Mouse (Mus musculus) cerebellum, postnatal 14 days (tissue): Measurements from ENCODE around the gene Usp5.
A peak's percentile ranks its signal among the peaks of the same experiment; 100 is the strongest.
"Not testable (repeated sequence)": the region's sequence is repeated elsewhere in the genome, so short reads cannot be mapped to it uniquely, and the experiment has no call there.

Experiments
- DNase-seq, 2 experiments: peaks; one replicate each; pipeline ENCODE4 v3.0.0; 2021; ENCODE audit warnings: mixed read lengths in 2 of 2

The Usp5 gene

DNA sequence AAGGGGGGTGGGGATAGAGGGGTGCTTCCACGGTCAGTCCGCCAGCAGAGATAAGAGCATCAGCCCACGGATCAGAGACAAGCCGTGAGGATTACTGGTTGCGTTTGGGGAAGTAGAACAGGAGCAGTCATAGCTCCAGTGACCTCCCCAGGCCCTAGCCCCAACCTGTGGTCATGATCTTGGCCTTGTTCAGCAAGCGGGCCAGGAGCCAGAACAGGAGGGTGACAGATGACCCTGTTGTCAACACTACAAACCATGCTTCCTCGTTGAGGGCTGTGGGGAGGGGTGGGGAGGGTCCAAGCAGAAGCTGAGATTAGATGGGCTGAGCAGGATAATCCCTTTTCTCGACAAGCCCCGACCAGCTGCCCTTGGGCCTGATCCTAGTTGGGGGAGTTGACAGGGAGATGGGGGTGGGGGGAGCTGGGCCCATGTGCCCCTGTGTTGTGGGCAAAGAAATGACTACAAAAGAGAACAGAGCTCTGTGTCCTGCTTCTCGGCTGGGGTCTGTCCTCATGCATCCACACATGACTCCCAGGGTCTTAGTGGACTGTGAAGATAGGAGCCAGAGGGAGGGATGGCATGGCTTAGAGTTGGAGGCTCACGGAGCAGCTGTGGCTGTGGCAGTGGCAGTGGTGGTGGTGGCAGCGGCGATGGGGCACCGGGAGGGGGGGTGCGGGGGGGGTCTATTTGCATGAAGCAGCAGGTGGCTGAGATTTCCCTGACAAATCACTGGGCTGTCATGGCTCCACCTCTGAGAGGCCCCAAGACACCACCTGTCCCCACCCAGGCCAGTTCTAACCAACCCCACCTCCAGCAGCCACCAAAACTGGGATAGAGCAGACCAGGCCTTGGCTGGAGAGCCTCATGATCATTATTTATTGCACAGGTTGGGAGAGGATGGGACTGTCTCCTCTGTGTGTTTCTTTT is 11.2 kb upstream of the Usp5 start, which contains the start of gene Gnb3:
Gene Gnb3, minus strand, starts transcription at position 35 of the 927 bp plus-strand sequence.
- peak; percentile 36 to 69 for DNase-seq

DNA sequence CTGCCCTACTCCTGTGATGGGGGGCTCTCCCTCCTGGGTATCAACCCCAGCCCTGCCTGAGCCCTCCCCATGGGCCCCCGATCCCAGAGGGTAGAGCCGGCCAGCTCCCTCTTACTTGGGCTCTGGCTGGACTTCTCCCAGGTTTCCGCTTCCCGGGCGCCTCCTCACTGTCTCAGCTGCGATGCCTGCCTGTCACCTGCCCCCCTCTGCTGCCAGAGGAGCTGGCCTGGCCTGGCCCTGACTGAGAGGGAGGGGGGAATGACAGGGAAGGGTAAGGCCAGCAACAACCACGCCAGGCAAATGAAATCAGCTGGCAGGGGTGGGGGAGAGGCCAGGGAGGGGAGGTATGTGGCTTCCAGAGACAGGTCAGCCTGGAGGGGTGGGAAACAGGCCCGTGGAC is 10.5 kb upstream of the Usp5 start:
- DNase-seq, result peak; percentile 39 to 63

DNA sequence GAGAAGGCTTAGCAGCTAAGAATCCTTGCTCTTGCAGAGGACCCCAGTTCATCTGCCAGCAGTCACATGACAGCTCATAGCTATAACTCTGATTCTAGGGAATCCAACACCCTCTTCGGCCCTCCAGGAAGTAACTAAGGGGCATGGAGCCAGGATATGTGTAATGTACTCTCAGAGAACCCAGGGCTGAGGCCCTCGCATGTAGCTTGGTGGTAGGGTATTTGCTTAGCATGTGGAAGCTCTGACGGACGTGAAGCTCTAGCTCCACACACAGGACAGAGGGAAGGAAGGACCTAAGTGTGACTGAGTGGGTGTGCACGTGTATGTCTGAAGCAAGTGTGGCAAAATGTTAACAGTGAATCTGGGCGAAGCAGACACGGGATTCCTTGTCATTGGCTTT is 7.1 kb upstream of the Usp5 start:
- no peak for DNase-seq

DNA sequence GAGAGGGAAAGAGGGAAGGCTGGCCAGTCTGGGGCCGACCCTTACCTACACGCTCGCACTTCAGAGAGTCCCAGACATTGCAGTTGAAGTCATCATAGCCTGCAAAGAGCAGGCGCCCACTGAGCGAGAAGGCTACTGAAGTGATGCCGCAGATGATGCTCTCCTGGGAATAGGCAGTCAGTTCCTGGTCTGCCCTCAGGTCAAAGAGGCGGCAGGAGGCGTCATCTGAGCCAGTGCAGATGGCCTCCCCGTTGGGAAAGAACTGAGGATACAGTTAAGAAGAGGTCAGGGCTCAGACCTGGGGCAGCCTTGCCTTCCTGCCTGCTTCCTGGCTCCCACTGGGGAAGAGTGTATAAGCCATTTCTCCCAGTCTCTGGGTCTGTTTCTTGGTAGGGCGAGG is 6.2 kb upstream of the Usp5 start:
- DNase-seq, result no peak

DNA sequence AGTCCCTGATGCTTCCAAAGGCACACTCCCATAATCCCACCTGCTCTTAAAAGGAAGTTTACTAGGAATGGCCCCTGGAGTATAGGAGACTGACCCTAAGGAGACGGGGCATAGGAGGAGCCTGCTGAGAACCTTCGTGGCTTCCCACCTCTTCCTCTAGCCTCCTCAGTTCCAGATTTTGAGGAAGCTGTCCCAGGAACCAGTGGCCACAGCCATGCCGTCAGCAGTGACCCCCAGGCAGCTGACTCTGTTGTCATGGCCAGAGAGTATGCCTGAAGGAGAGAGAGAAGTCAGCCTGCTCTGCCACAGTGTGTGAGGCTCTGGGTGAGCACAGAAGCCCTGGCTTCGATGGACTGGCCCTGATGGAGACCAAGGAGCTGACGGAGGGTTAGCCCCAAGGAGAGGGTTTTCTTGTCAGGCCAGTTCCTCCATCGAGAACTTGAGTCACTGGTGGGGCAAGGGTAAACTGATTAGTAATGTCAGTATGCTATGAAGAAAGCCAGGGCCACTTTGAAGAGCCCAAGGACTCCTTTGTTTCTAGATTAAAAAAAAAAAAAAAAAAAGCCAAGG is 5.3 kb upstream of the Usp5 start:
- no peak for DNase-seq

DNA sequence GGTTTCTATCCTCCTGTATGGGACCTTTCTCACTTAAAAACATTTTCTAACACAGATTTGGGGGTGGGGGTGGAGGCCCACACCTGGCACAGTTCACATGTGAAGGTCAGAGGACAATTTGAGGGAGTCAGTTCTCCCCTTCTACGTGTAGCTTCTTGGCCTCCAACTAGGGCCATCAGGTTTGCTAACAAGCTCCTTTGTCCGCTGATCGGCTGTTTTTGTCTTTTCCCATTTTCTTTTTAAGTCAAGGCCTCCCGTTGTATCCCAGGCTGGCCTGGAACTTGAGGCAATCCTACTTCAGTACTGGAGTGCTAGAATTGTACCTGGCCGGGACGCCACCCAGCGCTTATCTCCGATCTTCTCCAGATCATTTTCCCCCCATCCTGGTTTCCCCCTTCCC is 2.4 kb upstream of the Usp5 start:
- no peak for DNase-seq

DNA sequence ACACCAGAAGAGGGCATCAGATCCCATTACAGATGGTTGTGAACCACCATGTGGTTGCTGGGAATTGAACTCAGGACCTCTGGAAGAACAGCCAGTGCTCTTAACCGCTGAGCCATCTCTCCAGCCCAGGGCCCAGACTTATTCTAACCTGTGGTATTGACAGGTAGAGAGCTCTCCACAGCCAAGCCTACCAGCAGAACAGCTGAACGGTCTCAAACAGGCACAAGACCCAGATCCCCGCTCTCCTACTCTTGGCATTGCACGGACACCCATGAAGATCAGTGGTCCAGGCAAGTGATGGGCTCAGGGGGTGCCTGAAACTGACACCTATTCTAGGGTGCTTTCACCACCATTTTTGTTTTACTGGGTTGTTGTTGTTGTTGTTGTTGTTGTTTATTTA is 1.9 kb upstream of the Usp5 start:
- DNase-seq, result not testable (repeated sequence)

DNA sequence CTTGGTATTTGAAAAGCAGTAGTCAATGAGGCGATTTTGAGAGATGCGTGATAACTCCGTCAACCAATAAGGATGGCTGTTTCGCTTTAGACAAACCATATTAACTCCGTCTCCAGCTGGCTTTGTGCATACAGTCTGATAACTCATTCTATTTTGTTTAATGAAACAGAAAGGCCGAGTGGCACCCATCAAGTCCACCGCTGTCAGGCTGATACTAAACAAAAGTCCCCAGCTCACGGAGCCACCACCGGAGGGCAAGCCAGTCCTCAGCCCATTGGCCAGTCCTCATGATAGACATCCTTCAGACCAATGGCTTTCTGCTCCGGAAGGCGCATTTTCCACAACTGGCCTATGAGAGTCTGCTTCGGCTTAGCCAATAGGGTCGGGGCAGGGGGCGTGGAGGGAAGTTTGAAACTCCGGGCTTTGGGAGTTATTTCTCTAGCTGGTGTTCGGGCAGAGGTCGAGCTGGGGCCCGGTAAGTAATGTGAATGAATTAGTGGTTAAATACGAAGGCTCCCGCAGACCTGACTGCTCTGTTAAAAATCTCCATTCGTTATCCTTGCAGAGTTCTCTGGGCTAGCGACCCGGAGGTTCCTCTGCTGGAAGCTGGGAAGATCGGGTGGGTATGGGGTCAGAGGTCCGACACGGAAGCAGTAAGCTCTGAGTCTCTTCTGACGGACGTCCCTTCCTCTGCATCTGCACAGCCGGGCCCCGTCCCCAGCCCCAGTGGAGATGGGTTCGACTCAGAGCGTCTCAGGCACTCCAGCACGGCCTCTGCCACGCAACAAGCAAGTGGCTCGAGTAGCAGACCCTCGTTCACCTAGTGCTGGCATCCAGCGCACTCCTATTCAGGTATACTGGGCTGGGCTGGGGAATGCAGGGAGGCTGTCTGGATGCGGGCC is 766 bp upstream of the Usp5 start:
- peak; percentile 92 to 93 for DNase-seq

DNA sequence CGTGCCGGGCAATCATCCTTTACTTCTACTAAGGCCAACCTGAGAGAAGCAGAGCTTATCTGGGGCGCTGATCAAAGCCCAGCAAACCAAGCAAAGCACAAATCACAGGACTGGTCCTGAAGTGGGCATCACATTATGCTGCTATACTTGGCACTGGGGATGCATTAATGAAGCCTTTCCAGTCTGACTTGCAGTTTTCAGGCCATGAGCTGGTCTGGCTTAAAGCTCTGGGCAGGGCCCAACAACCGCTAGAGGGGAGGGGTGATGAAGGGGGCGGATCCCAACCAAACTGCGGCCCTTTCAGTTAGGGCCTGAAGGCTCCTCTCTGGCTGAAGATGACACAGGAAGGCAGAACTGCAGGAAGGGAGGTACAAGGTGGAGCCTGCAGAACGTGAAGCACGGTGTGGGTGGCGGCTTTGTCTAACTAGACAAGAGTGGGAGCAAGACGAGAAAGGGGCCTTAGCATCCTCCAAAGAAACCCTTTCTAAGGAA is 1.1 kb downstream of the Usp5 start:
- DNase-seq, result peak; percentile 39 to 48

DNA sequence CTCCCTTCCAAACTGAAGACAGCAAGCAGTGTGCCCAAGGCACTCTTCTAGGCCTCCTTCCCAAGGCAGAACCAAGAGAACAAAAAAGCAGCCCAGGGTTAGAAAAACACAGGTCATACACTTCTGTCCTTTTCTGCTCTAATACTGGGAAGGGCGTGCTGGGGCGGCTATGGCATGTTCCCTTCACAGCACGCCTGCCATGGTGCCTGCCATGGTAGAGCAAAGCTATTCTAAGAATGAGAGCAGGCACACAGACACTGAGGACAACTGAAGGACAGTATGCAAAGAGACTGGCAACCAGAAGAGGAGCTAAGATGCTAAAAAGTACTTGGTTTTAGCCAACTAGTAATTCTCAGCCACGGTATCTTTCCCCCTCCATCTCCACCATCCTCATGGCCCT is 7.2 kb downstream of the Usp5 start:
- DNase-seq, result no peak

DNA sequence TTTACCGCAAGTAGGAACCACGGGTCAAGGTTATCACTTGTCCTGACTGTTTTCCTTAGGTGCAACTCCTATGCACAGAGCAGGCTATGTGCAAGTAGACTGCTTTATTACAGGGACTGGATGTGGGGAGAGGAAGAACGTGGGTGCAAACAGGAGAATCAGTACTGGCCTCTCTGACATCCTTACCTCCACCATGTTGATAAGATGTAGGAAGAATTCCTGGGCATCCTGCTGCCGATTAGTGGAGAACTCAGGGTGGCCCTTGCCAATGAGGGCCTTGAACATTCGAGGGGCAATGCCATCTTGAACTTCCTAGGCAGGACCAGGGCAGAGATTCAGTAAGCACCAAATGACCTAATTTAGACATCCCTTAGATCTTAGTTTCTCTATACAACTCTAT is 8.4 kb downstream of the Usp5 start:
- no peak for DNase-seq

DNA sequence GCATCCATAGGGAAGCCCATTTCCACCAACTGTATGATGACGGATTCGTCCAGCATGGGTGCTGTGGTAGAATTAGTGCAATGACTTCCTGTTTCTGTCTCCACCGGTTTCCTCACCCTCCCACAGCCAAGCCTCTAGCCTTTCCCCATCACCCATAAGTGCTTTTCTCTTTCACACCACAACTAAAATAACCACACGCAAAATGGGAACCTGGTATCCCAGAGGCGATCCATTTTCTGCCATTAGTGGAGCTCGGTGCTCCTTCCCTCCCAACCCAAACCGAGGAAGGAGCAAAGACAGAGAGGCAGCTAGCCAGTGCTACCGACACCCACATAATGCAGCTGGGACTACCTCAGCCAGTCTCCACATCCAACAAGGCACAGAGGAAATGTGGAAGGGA is 11.3 kb downstream of the Usp5 start:
- no peak for DNase-seq

DNA sequence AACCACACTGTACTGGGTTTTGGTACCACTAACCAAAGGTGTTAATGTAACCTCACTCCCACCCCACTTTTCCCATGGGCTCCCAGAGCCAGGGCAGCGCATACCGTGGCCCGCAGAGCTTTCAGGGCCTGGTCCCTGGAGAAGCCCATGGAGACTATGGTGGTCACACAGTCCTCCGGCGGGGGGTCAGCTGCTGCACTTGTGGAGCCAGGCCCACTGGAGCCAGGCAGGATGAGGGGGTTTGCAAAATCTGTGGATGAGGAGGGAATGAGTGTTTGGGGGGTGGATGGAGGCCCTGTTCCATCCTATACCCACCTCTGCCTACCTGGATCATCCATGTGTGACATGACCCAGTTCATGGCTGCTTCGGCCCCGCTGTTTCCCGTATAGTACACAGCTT is 11.7 kb downstream of the Usp5 start:
- no peak for DNase-seq

DNA sequence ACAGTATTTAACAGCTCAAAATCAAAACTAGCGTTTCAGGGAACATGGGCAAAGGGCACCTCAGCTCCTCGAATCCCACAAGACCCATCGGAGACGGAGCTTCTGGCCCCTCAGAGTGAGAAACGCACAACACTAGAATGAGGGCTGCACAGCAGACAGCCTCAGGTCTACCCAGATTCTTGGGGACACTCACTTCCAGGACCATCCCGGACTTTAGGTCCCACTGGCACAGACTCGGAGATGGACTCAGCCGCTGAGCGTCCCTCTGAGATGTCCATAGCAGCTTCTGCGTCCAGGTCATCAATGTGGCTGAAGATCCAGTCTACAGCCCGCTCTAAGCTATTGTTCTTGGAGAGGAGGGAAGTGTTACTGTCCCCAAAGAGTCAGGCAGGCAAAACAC is 12.2 kb downstream of the Usp5 start:
- no peak for DNase-seq

DNA sequence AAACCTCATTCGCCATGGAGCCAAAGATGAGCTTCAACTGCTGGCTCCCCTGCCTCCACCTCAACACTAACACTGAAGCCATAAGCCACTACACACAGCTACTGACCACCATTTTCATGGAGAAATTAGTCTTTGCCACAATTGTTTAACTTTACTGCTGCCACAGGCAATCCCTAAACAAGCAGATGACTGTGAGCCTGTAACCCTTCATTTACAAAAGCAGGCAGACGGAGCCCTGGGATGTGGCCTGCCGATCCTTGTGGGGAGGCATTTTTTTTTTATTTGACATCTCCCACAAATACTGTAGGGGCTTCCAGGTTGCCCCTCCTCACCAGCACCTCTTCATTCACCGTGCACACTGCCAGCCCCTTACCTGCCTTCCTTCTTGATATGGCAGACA is 12.7 kb downstream of the Usp5 start:
- DNase-seq, result no peak

DNA sequence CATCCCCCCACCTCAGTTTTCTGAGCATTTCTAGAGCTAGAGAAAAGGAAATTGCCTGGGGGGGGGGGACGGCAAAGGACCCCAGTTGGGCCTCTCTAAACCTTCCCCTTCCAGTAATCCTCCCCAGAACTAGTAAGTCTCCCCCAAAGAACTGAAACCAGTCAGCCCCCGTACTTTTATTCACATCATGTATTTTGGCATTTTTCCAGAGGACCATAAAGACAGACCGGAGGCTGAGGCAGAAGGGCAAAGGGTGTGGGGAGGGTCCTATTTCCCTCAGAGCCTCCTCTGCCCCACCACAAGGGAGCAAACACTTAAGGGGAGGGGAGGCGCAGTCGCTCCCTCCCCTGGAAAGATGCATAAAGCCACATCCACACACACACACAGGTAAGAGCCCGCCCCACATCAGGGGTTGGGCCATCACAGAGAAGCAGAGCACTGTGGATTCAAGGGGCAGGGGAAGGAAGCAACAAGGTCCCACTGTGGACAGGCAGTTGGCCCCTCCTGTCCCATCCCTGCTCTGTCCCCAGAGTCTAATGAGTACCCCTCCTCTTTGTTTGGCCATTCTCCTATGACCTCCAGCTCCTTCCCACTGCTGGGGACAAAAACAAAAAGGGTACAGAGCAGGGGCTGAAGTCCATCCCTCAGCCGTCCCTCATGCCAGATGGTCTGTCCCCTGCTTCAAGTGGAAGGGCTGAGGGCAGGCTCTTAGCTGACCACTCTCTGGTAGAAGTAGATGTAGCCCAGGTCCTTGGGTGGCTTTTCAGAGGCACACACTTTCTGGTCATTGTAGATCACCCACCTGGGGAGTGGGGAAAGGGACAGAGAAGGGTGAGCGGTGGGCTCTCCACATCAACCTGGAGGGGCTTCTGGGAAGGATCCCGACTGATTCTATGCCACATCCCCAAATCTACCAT is 14.2 kb downstream of the Usp5 start:
- peak; percentile 31 to 37 for DNase-seq

DNA sequence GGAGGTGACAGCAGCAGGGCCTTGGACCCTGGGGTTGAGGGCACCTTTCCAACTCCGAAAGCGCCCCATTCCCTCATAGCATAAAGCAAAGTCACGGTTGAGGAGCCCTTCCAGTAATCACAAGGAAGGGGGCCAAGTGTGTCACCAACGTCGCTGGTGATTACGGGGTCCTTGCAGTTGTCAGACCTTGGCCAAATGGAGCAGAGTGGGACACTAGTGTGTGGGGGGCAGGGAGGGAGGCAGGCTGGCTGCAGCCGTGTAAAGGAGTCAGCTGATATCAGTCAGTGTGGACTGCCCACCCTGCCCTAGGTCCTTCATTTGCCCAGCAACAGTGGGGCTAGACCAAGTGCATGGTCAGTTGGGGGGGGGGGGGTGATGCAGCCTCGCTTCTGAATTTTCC is 14.8 kb downstream of the Usp5 start:
- peak in 1 of 2 experiments; percentile 85 for DNase-seq

DNA sequence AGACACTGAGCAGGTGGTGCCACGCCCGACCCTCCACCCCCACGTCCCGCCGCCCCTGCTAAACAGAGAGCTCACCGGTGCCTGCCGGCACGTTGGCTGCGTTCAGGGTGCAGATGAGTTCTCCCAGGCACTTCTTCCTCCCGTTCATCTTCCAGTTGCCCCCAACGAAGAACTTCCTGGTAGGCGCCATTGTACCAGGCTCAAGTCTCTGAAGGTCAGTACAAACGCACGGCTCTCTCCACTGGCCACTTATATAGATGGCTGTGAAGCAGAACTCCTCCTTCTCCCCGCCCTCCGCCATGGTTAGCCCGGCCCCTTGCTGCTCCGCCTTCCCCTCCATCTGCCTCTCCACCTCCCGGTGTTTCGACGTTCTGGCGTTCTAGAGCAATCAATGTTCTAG is 15.4 kb downstream of the Usp5 start, which contains the start of gene Tpi1:
Gene Tpi1, minus strand, starts transcription at position 364 of the 400 bp plus-strand sequence.
- peak; percentile 94 for DNase-seq

DNA sequence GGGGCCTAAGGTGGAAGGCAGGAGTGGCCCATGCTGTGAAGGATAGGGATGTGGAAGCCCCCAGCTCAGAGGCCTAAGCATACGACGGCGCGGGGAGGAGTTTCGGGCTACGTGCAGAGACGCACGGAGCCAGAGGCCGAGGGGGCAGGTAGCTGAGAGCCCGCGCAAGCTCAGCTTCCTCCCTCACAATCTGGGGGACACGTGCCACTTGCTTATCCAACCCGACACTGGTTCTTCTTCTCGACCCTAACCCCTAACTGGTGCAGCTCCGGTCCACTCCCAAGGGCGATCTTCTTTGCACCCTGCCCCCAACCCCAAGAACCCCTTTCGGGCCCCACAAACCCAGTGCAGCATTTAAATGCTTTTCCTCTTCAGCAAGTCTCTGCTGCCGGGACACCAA is 15.8 kb downstream of the Usp5 start:
- DNase-seq, result peak; percentile 81 to 85

DNA sequence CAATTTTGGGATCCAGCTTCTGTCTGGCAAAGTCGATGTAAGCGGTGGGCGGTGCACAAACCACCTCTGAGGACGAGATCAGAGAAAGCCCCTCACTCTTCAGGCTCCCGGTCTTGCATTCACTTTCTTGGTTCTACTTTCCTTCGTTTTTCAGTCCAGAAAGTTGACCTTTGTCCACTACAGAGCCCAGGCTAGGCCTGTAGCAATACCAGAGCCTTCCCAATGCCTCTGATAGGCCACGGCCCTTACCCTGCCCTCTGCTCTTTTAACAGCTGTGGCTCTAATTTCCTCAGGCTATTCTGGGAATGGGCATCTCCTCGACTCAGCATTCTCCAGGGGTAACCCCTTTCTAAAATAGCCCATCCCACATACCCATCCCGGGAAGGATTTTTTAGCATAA is 16.4 kb downstream of the Usp5 start:
- no peak for DNase-seq

DNA sequence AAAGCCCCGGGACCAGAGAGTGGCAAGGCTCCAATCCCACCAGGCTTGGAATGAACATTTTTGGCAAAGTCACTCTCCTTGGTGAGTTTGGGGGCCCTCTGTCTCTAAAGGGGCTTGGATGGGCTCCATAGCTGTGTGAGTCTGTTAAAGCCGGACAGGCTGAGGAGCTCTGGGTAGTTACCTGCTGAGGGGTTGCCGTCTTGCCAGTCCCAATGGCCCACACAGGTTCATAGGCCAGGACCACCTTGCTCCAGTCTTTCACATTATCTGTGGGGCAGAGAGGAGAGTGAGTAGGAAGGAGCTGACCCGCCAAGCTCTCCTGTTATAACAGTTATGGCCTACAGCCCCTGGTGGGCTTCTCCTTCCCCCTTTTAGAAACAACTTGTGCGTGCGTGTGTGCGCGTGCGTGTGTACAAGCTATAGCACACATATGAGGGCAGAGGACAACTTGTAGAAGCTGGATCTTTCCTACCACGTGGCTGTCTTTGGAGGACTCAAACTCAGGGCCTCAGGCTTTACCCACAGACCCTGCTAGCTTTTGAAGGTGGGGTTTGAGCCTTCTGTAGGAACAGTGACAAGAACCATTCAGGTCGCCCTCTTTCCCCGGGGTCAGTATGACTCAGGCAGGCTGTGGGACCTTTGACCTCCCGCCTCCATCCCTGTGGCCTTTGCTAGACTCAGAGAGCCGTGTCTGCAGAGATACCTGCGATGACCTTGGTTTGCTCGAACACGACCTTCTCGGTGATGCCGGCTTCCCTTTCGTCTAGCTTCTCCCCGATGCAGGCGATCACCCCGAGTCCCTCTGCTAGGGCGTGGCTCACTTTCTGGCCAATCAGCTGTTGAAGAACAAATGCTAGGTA is 17.4 kb downstream of the Usp5 start:
- no peak for DNase-seq
